In the genomic region with DNA sequence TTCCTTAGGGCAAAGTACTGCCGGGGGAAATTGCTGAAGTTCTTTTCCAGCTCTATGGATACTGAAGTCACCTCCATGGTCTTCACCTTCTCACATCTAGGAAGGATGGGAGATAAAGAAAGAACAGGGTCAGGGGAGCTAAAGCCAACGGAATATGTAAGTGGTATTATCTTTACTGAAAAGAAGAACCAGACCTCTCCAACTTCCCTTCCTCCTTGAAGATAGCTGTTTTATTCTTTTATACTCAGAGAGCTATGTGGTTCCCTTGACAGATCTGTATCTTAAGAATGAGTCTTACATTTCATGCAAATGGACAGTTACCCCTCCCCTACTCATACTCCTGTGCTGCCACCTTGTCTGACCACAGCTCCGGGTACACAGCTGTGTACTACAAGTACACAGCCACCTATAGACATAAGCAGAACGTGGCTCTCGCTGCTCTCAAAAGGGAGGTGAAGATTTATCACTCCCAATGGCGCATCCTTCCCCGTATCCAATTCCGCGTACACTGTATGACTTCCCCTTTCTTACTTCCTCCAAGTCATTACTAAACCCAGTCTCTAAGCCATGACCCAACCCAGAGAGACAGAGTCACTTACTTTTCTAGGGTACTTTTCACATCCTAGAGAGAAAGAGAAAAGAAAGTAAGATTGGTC, we compare ENCODE assay signal across 30 mouse cellular contexts. TPM values are rescaled to one million over a fixed set of nuclear protein-coding genes. Genes with fewer than 3 reads are reported as not detected.
DNase-seq lines count a peak whose midpoint lies in the region; ATAC-seq and TF ChIP-seq lines count a peak whose summit lies in the region.
"Had no signal": no experiment of that assay in that cellular context is flagged by ENCODE, and none has a peak within 500 bp of the region (broad histone marks: within the 10 kb centered on the region; RNA-seq: fewer than 3 reads in every experiment).

No protein-coding gene starts in this region.

- peaks cover 56 to 79% of the 10 kb centered on the region in 2 experiments for H3K36me3 ChIP-seq in CH12.LX (replicated peaks in 1 of 2; ENCODE audit: control insufficient read depth in 1 of 2, insufficient read depth in 1 of 2, low read length in 1 of 2)

- no peak overlapping the region for H3K4me3 ChIP-seq in CH12.LX (replicated peaks in 1 of 3; ENCODE audit: low read depth in 2 of 3, low read length in 2 of 3, poor library complexity in 1 of 3)
- H3K4me3 ChIP-seq: embryonic facial prominence, embryonic 10.5 days; limb, embryonic 10.5 days; midbrain, embryonic 10.5 days had no signal

- TF ChIP-seq POLR2A in CH12.LX (IDR thresholded peaks at IDR 0.05; ENCODE audit: low read depth, low read length): no peak

- no peaks in the 10 kb centered on the region for H3K9me3 ChIP-seq in CH12.LX (replicated peaks; ENCODE audit: low read length)
- H3K9me3 ChIP-seq: embryonic facial prominence, embryonic 10.5 days; limb, embryonic 10.5 days; midbrain, embryonic 10.5 days had no signal

- no peak for TF ChIP-seq EP300 in CH12.LX (IDR thresholded peaks at IDR 0.05; ENCODE audit: low read length)

- dilution Hi-C loops in CH12.LX (cut with MboI; ENCODE audit: extremely low pct_ligation_motif_present, extremely low pct_unique_long_range_greater_than_20kb, low sequenced_read_pairs): no loop called here

- H3K27me3 ChIP-seq in CH12.LX (replicated peaks): no peaks in the 10 kb centered on the region

- peaks cover 2 to 37% of the 10 kb centered on the region in 2 experiments for H3K4me1 ChIP-seq in CH12.LX (ENCODE audit: control insufficient read depth in 1 of 2, insufficient read depth in 2 of 2)

- peak; percentile 55 for DNase-seq in 416B (ENCODE audit: low read depth)
- DNase-seq in CH12.LX (ENCODE audit: extremely low read depth): peak; percentile 63
- DNase-seq in layer of hippocampus, adult 11-12 months (ENCODE audit: low spot score): no peak
- DNase-seq in T-cell, adult 2 months (ENCODE audit: low spot score): no peak
- no peak for DNase-seq in frontal cortex, adult 2 months (ENCODE audit: extremely low spot score in 1 of 2, low spot score in 1 of 2)
- DNase-seq: adrenal gland, adult 2 months; cerebellum, adult 9-11 months; forebrain, postnatal 0 days; gastrocnemius, postnatal 25 days; kidney, adult 18-20 months; liver; lung, adult 2 months; lung, postnatal 14 days; right cerebral cortex, postnatal 14 days had no signal

- H3K9ac ChIP-seq in CH12.LX (ENCODE audit: insufficient read depth, low read depth): no peak overlapping the region
- H3K9ac ChIP-seq: forebrain, postnatal 0 days; hindbrain, embryonic 14.5 days had no signal

- H3K4me2 ChIP-seq in CH12.LX (ENCODE audit: insufficient read depth, low read depth, poor library complexity, severe bottlenecking): no peak overlapping the region
- H3K4me2 ChIP-seq: hindbrain, embryonic 14.5 days had no signal

- H3K27ac ChIP-seq in CH12.LX (ENCODE audit: insufficient read depth, low read depth): no peak overlapping the region
- H3K27ac ChIP-seq: embryonic facial prominence, embryonic 10.5 days; hindbrain, embryonic 14.5 days; kidney, postnatal 0 days; limb, embryonic 10.5 days; midbrain, embryonic 10.5 days had no signal

- in situ Hi-C loops in CH12.LX (cut with MboI; ENCODE audit: low pct_ligation_motif_present, low pct_unique_long_range_greater_than_20kb, low sequenced_read_pairs): no loop called here

- peak; percentile 72 for ATAC-seq in common myeloid progenitor, adult 5-6 weeks (replicated peaks; ENCODE audit: low read depth, poor library complexity, severe bottlenecking)
- ATAC-seq in monocyte, adult 5-6 weeks (replicated peaks; ENCODE audit: insufficient number of reproducible peaks, low FRiP score, low TSS enrichment, poor library complexity, severe bottlenecking): peak; percentile 72
- ATAC-seq: forebrain, postnatal 0 days; inflammation-experienced regulatory T-cells, adult 6 months had no signal

- TF ChIP-seq CTCF in CH12.LX (conservative IDR thresholded peaks at IDR 0.05 in 1 of 2, IDR thresholded peaks at IDR 0.05 in 1 of 2; ENCODE audit: low read depth in 2 of 2, low read length in 2 of 2): no peak

- no peaks in the 10 kb centered on the region; the same call in 1 of the 2 replicates for H3K79me2 ChIP-seq in CH12.LX (replicated peaks; ENCODE audit: control insufficient read depth, extremely low read depth, insufficient read depth, poor library complexity, severe bottlenecking)

- no peak for TF ChIP-seq RAD21 in CH12.LX (IDR thresholded peaks at IDR 0.05; ENCODE audit: low read depth, low read length)

TF ChIP-seq in CH12.LX, 34 proteins besides CTCF, POLR2A, EP300 and RAD21:
- TF ChIP-seq NRF1 (IDR thresholded peaks at IDR 0.05; ENCODE audit: low read depth, low read length): no peak
- no peak for TF ChIP-seq MYC (IDR thresholded peaks at IDR 0.05; ENCODE audit: low read depth, low read length)
- no peak for TF ChIP-seq BHLHE40 (IDR thresholded peaks at IDR 0.05; ENCODE audit: low read depth, low read length)
- TF ChIP-seq IRF4 (IDR thresholded peaks at IDR 0.05; ENCODE audit: low read depth, low read length): no peak

RNA-seq across cellular contexts. Expression of gene Rpp21, which starts 3.8 kb away (rescaled TPM):
- total RNA-seq in CH12.LX (2012; rRNA removed) (53.8 and 59.7 TPM in 2 replicates), CH12.LX (2014; rRNA removed) (22.5 and 25.4 TPM in 2 replicates)
- polyA plus RNA-seq in CH12.LX (2012; ENCODE audit: insufficient read length, low read depth): 44.2 and 50.5 TPM in 2 replicates
- 19.6 and 21.1 TPM in 2 replicates for total RNA-seq in common myeloid progenitor, adult 5-6 weeks (2017)
- total RNA-seq in monocyte, adult 5-6 weeks (2017): 51.0 to 53.1 TPM (median 52.6 TPM) in 3 replicates
- 60.3 and 67.4 TPM in 2 replicates for polyA plus RNA-seq in frontal cortex, adult 2 months (2012; rRNA removed)

RNA-seq across cellular contexts. Expression of gene Trim39, which starts 10.4 kb away (rescaled TPM):
- total RNA-seq in CH12.LX (2012; rRNA removed) (10.4 and 12.6 TPM in 2 replicates), CH12.LX (2014; rRNA removed) (11.1 and 12.3 TPM in 2 replicates)
- 14.2 and 14.5 TPM in 2 replicates for polyA plus RNA-seq in CH12.LX (2012; ENCODE audit: insufficient read length, low read depth)
- total RNA-seq in common myeloid progenitor, adult 5-6 weeks (2017): 12.8 and 18.4 TPM in 2 replicates
- total RNA-seq in monocyte, adult 5-6 weeks (2017): 36.0 to 56.8 TPM (median 40.5 TPM) in 3 replicates
- polyA plus RNA-seq in frontal cortex, adult 2 months (2012; rRNA removed): 34.0 and 39.7 TPM in 2 replicates

RNA-seq across cellular contexts. Expression of gene H2-M10.2, which starts 24.7 kb away (rescaled TPM):
- total RNA-seq in CH12.LX (2012; rRNA removed) (6.0 and 7.0 TPM in 2 replicates), CH12.LX (2014; rRNA removed) (not detected in 2 replicates)
- polyA plus RNA-seq in CH12.LX (2012; ENCODE audit: insufficient read length, low read depth): 0.26 TPM in 1 of 2 replicates, not detected in the other
- total RNA-seq in common myeloid progenitor, adult 5-6 weeks (2017): not detected in 2 replicates
- not detected in 3 replicates for total RNA-seq in monocyte, adult 5-6 weeks (2017)
- not detected in 2 replicates for polyA plus RNA-seq in frontal cortex, adult 2 months (2012; rRNA removed)
- total RNA-seq: adrenal gland, adult 2 months; forebrain, postnatal 0 days; gastrocnemius, postnatal 25 days; heart, adult 8-10 months; heart, postnatal 25 days; layer of hippocampus, postnatal 25 days had no signal
- polyA plus RNA-seq: adrenal gland, adult 2 months; cortical plate, adult 2 months; forebrain, postnatal 0 days; heart, embryonic 14.5 days; inflammation-experienced regulatory T-cells, adult 6 months; kidney, postnatal 0 days; large intestine, adult 2 months; lung, adult 2 months; thymus, postnatal 0 days; urinary bladder, adult 2 months had no signal

Comparison
In these comparisons a context has a peak if more than half of its experiments do, and no peak if none do; other contexts are left out.
1. DNase-seq: peak in 416B (single experiment) and CH12.LX (single experiment); none in layer of hippocampus, adult 11-12 months (single experiment), T-cell, adult 2 months (single experiment) and frontal cortex, adult 2 months (0 of 2).